Mouse (Mus musculus) liver, embryonic 13.5 days (tissue): ENCODE results near the gene Unc13b. TPM values are rescaled to one million over a fixed set of nuclear protein-coding genes. Genes with fewer than 3 reads are reported as not detected.

ENCODE experiments used
- ATAC-seq: fragments of 200-750 bp; cut with Nextera tagmentation; 2 replicates; pipeline ENCODE4 v1.8.0; 2017; ENCODE audit warnings: low read depth, mild to moderate bottlenecking, moderate number of reproducible peaks, moderate library complexity
- DNase-seq: peaks from one replicate; pipeline ENCODE4 v3.0.0; 2022
- H3K27ac ChIP-seq: fragments of 300-500 bp; sonication (generic); 2 replicates; pipeline ENCODE4 v1.5.1; 2015; ENCODE audit warnings: moderate library complexity, mild to moderate bottlenecking, inconsistent platforms
- H3K27me3 ChIP-seq: fragments of 300-500 bp; sonication (generic); 2 replicates; pipeline ENCODE4 v1.6.1; 2015; ENCODE audit warnings: mild to moderate bottlenecking, inconsistent platforms
- H3K36me3 ChIP-seq: fragments of 300-500 bp; sonication (generic); 2 replicates; pipeline ENCODE4 v1.6.1; 2015; ENCODE audit warnings: mild to moderate bottlenecking, inconsistent platforms
- H3K4me1 ChIP-seq: fragments of 300-500 bp; sonication (generic); replicated peaks from 2 replicates; pipeline ENCODE4 v1.6.1; 2015; ENCODE audit warnings: inconsistent platforms
- H3K4me2 ChIP-seq: fragments of 300-500 bp; sonication (generic); 2 replicates; pipeline ENCODE4 v1.6.1; 2015; ENCODE audit warnings: inconsistent platforms, mild to moderate bottlenecking, moderate library complexity
- H3K4me3 ChIP-seq: fragments of 300-500 bp; sonication (generic); replicated peaks from 2 replicates; pipeline ENCODE4 v1.5.1; 2015; ENCODE audit warnings: mild to moderate bottlenecking, inconsistent platforms
- H3K9ac ChIP-seq: fragments of 300-500 bp; sonication (generic); 2 replicates; pipeline ENCODE4 v1.6.1; 2015; ENCODE audit warnings: mild to moderate bottlenecking, inconsistent platforms
- H3K9me3 ChIP-seq: fragments of 300-500 bp; sonication (generic); replicated peaks from 2 replicates; pipeline ENCODE4 v1.6.1; 2016; ENCODE audit warnings: inconsistent platforms
- WGBS: fragments of 180-500 bp; shearing (Covaris S2); methylation state at CpG from one replicate; pipeline ENCODE4 v1.1.7; 2015; ENCODE audit not compliant: insufficient replicate concordance; 5-methylcytosine and 5-hydroxymethylcytosine counted together
- polyA plus RNA-seq: library from polyadenylated mRNA; unstranded; fragments of >200 nt; fragmentation: Nextera tagmentation; extraction: Ambion mirVana; gene quantifications from 2 replicates; pipeline ENCODE4 v1.2.1, GENCODE M21; 2015

Gene Unc13b
- polyA plus RNA-seq, 1 experiment from 2014 or later, result 0.37 TPM

DNA sequence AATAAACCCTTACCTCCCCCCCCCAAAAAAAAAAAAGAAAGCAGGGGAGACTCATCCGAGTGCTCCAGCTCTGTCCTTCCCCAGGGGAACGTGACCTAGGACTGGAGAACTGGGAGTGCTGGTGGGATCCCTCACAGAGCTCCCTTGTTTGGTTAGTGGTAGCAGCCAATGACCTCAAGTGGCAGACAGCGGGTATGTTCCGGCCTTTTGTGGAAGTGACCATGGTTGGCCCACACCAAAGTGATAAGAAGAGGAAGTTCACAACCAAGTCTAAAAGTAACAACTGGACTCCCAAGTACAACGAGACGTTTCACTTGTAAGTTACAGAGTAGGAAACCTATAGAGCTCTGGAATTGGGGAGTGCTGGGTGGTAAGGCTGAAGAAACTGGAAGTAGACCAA lies 204.1 kb downstream of the Unc13b start:
- Histone ChIP-seq H3K4me1 (no peaks in the 10 kb centered on the region; the same call in none of the 2 replicates), H3K4me2 (no peak overlapping the region), H3K36me3 (no peaks in the 10 kb centered on the region), H3K27me3 (no peaks in the 10 kb centered on the region), H3K27ac (no peak overlapping the region), H3K4me3 (no peak overlapping the region), H3K9me3 (no peaks in the 10 kb centered on the region), H3K9ac (no peak overlapping the region)
- ATAC-seq (no peak), DNase-seq (no peak)
- 39% methylated on average over 6 of the region's 6 CpGs for WGBS

DNA sequence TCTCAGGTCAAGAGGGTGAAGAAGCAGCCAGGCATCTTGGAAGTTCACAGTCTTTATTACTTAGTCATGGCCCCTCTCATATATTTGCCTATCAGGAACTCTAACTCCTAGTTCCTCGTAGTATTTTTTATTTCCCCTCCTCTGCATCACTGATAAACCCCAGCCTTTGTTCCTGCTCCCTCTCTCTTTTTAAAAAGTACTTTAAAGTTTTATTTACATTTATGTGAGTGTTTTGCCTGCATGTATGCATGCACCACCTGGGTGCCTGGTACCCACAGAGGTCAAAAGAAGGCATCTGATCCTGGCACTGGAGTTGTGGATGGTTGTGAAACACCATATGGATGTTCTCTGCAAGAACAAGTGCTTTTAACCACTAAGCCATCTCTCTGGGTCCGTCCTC lies 207.4 kb downstream of the Unc13b start:
- WGBS, result 29% methylated on average over 2 of the region's 2 CpGs
- no peak overlapping the region for H3K4me3 ChIP-seq
- no peak overlapping the region for H3K9ac ChIP-seq
- ATAC-seq, result no peak
- no peak for DNase-seq
- no peak overlapping the region for H3K4me2 ChIP-seq
- no peaks in the 10 kb centered on the region for H3K27me3 ChIP-seq
- no peaks in the 10 kb centered on the region for H3K9me3 ChIP-seq
- no peak overlapping the region for H3K27ac ChIP-seq
- no peaks in the 10 kb centered on the region; the same call in none of the 2 replicates for H3K4me1 ChIP-seq
- no peaks in the 10 kb centered on the region for H3K36me3 ChIP-seq

DNA sequence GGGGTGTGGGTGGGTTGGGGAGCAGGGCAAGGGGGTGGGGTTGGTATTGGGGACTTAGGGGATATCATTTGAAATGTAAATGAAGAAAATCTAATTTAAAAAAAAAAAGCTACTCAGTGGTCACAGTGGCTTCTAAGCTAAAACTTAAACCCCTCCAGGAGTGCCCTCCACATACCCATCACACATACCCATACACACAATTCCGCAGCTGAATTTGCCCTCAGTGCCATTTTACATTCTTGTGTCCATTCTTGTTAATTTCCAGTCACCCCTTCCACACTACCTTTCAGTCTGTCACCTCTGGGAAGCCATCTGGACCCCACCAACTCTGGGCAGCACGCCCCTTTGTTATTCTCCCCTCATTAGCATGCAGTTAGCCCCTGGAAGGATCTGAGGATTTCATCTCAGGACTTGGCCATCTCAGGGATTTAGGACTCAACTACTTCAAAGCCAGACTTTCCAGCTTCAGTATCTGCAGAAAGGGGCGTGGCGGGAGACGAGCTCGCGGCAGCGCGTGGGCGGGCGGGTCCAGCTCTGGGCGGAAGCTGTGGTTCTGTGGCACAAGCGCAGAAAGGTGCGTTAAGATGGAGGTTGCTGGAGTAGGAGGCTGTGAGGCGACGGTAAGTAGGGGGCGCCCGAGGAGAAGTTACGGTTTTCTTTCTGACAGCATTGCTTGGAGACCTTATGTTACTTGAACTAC lies 208.0 kb downstream of the Unc13b start, which contains the start of gene Atp8b5:
Gene Atp8b5 (plus strand): TSS at position 537 of the 700 bp plus-strand sequence.
- DNase-seq, result peak; percentile 60
- H3K36me3 ChIP-seq, result no peaks in the 10 kb centered on the region
- H3K9me3 ChIP-seq, result no peaks in the 10 kb centered on the region
- H3K4me3 ChIP-seq, result peak within 1 kb of the TSS; percentile 16; the same call in 1 of the 2 replicates
- H3K27me3 ChIP-seq, result no peaks in the 10 kb centered on the region
- 2% methylated on average over 19 of the region's 19 CpGs for WGBS
- no peak within 1 kb of the TSS for H3K9ac ChIP-seq
- H3K27ac ChIP-seq, result no peak within 1 kb of the TSS
- no peaks in the 10 kb centered on the region; the same call in none of the 2 replicates for H3K4me1 ChIP-seq
- H3K4me2 ChIP-seq, result peak within 1 kb of the TSS; percentile 54
- ATAC-seq, result peak; percentile 62

DNA sequence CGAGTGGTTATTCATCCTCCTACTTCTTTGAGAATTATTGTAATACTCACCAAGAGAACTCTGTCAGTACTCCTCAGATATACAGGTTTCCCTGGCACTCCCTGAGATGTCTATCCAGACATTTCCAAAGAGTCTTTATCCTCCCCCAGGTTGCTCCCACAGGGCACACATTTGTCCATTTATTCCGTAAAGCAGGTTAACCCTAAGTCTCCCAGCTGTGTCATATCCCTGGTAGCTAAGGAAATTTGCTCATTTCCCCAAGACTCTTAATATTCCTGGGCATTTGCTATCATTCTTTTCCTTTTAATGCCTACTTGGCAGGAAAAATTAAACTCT lies 208.5 kb downstream of the Unc13b start:
- no peak for DNase-seq
- peak overlapping the region; percentile 16; the same call in 1 of the 2 replicates for H3K4me3 ChIP-seq

DNA sequence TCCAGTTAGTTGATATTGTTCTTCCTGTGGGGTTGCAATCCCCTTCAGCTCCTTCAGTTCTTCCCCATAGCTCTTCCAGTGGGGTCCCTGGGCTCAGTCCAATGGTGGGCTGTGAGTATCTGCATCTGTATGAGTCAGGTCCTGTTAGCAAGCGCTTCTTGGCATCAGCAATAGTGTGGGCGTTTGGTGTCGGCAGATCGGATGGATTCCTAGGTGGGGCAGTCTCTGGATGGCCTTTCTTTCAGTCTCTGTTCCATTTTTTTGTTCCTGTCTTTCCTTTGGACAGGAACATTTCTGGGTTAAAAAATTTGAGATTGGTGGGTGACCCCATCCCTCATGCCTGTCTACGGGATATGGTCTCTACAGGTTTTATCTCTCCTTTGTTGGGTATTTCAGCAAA lies 226.7 kb downstream of the Unc13b start:
- DNase-seq (no peak), ATAC-seq (no peak)
- 80% methylated on average over 5 of the region's 5 CpGs for WGBS
- no peaks in the 10 kb centered on the region for H3K4me1 ChIP-seq
- no peak overlapping the region for H3K4me2 ChIP-seq
- no peak overlapping the region for H3K9ac ChIP-seq
- H3K9me3 ChIP-seq, result no peaks in the 10 kb centered on the region
- no peak overlapping the region for H3K27ac ChIP-seq
- no peaks in the 10 kb centered on the region for H3K36me3 ChIP-seq
- H3K27me3 ChIP-seq, result no peaks in the 10 kb centered on the region
- no peak overlapping the region for H3K4me3 ChIP-seq

More for the DNA sequence above, 208.5 kb downstream of the Unc13b start:
- H3K4me1 ChIP-seq, result no peaks in the 10 kb centered on the region; the same call in none of the 2 replicates
- H3K27ac ChIP-seq, result no peak overlapping the region
- no peaks in the 10 kb centered on the region for H3K27me3 ChIP-seq
- H3K9ac ChIP-seq, result no peak overlapping the region
- ATAC-seq, result no peak
- 28% methylated on average over 2 of the region's 2 CpGs for WGBS
- H3K4me2 ChIP-seq, result peak overlapping the region; percentile 54
- H3K9me3 ChIP-seq, result no peaks in the 10 kb centered on the region
- H3K36me3 ChIP-seq, result no peaks in the 10 kb centered on the region

DNA sequence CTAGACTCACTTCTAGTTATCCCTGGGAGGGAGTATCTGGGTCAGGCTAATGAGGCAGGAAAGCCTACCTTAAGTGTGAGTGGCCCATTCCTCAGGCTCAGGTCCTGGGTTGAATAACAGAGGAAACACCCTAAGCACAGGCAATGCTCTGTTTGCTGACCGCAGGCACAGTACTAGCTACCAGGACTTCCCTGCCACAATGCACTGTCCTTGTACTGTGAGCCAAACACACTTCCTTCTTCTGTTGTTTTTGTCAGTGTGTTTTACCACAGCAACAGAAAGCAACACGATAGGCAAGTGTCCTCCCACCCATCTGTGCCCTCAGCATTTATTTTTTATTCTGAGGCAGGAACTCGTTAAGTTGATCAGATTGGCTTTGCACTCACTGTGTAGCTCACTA lies 228.6 kb downstream of the Unc13b start:
- H3K4me3 ChIP-seq, result no peak overlapping the region
- H3K4me1 ChIP-seq, result no peaks in the 10 kb centered on the region
- H3K9me3 ChIP-seq, result no peaks in the 10 kb centered on the region
- H3K36me3 ChIP-seq, result no peaks in the 10 kb centered on the region
- no peak overlapping the region for H3K27ac ChIP-seq
- H3K27me3 ChIP-seq, result no peaks in the 10 kb centered on the region
- DNase-seq (no peak), ATAC-seq (no peak)
- H3K4me2 ChIP-seq, result no peak overlapping the region
- no peak overlapping the region for H3K9ac ChIP-seq
- WGBS, result 31% methylated on average over 3 of the region's 3 CpGs

DNA sequence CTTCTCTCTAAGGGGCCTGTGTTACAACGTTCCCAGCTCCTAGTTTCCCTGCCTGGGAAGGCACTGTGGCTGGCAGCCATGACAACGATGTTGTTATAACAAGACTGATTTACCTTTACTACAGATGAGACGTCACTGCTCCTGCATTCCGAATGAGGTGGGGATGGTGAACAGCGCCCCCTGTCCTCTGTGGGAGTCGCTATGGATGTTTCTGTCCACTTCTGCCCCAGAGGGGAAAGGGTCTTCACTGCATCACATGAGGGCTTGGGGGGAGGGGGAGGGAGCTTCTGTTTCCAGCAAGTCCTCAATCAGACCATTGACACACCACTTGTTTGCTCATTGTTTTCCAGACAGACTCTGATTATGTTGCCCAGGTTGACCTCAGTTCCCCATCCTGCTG lies 235.2 kb downstream of the Unc13b start:
- DNase-seq (no peak), ATAC-seq (no peak)
- Histone ChIP-seq H3K36me3 (no peaks in the 10 kb centered on the region), H3K27ac (no peak overlapping the region), H3K27me3 (no peaks in the 10 kb centered on the region), H3K9me3 (no peaks in the 10 kb centered on the region), H3K4me3 (no peak overlapping the region), H3K9ac (no peak overlapping the region), H3K4me1 (no peaks in the 10 kb centered on the region), H3K4me2 (no peak overlapping the region)
- WGBS, result 34% methylated on average over 6 of the region's 6 CpGs

DNA sequence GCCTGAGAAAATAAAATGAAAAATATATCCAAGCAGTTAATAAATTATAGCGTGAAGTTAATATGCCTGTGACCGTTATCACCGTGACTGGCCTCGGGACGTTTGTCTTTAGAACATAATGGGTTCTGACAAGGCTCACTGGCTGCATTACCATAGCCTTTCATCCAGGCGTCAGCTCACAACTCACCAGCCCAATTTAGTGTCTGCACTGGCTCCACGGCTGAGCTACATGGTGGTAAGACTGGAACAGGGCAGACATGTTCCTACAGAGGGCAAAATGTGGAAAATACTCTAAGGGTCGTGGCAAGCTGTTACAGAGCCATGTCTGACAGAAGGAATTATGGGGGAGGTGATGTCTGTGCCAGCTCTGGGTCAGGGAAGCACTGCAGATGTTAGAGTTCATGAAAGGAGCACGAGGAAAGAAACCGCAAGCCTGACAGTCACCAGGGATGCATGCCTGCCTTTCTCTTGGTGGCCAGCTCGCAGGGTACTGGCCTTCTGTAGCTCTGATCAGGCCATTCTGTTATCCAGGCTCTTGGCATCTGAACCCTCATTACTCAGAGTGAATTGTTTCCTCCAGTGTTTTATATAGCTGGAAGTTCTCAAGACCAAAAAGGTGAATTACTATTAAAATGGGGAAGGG lies 251.1 kb downstream of the Unc13b start:
- Histone ChIP-seq H3K4me1 (no peaks in the 10 kb centered on the region), H3K27ac (no peak overlapping the region), H3K36me3 (no peaks in the 10 kb centered on the region), H3K27me3 (no peaks in the 10 kb centered on the region), H3K9me3 (no peaks in the 10 kb centered on the region), H3K9ac (no peak overlapping the region), H3K4me3 (no peak overlapping the region), H3K4me2 (no peak overlapping the region)
- DNase-seq, result no peak
- WGBS, result 61% methylated on average over 11 of the region's 11 CpGs
- ATAC-seq, result no peak

Other genes starting within 250 kb of the Unc13b start
- 0.12 and 0.15 TPM in 2 replicates for gene Fam205a1, start 205.1 kb upstream of the Unc13b start, polyA plus RNA-seq
- gene Gm12394, start 202.2 kb upstream of the Unc13b start, polyA plus RNA-seq, result 0.07 and 0.08 TPM in 2 replicates
- 0.28 and 0.48 TPM in 2 replicates for gene Fam205c, start 184.7 kb upstream of the Unc13b start, polyA plus RNA-seq
- 0.13 and 0.40 TPM in 2 replicates for gene Phf24, start 142.3 kb upstream of the Unc13b start, polyA plus RNA-seq
- gene Dnajb5, start 109.1 kb upstream of the Unc13b start, polyA plus RNA-seq, result 0.75 and 0.76 TPM in 2 replicates
- gene 1700022I11Rik, start 89.3 kb upstream of the Unc13b start, polyA plus RNA-seq, result 0.13 and 0.15 TPM in 2 replicates
- 273 and 314 TPM in 2 replicates for gene Vcp, start 58.4 kb upstream of the Unc13b start, polyA plus RNA-seq
- gene Fancg, start 48.4 kb upstream of the Unc13b start, polyA plus RNA-seq, result 10.3 and 11.8 TPM in 2 replicates
- 12.6 and 13.9 TPM in 2 replicates for gene Pigo, start 33.1 kb upstream of the Unc13b start, polyA plus RNA-seq
- gene Stoml2, start 27.2 kb upstream of the Unc13b start, polyA plus RNA-seq, result 270 and 280 TPM in 2 replicates
- gene Fam214b, start 12.7 kb upstream of the Unc13b start, polyA plus RNA-seq, result 28.4 and 30.0 TPM in 2 replicates
- gene Atp8b5, start 208.2 kb downstream of the Unc13b start, polyA plus RNA-seq, result 0.09 and 0.12 TPM in 2 replicates